Mouse (Mus musculus): Measurements from ENCODE around the gene Fbxl17.
A peak's percentile ranks its signal among the peaks of the same experiment; 100 is the strongest.

Fbxl17 gene

GRCm38 (mm10) chr17:63499636-63500155 is at the start of gene Fbxl17:
Gene Fbxl17, minus strand, starts transcription at chr17:63500017.
- peak; percentile 81 for DNase-seq (ENCODE audit: low read depth, low spot score)

- DNase-seq (ENCODE audit: low read depth, low spot score), result peak; percentile 33
These were observed 47.6 kb upstream of the Fbxl17 start for GRCm38 (mm10) chr17:63547465-63547864.

- no peak for DNase-seq (ENCODE audit: low read depth, low spot score)
These were observed 34.9 kb upstream of the Fbxl17 start for GRCm38 (mm10) chr17:63534576-63535265.

- no peak for DNase-seq (ENCODE audit: low read depth, low spot score)
These were observed 33.4 kb upstream of the Fbxl17 start for GRCm38 (mm10) chr17:63533074-63533836.

- no peak for DNase-seq (ENCODE audit: low read depth, low spot score)
These were observed 29.7 kb upstream of the Fbxl17 start for GRCm38 (mm10) chr17:63529476-63529875.

GRCm38 (mm10) chr17:63520691-63521090 is 20.9 kb upstream of the Fbxl17 start:
- DNase-seq (ENCODE audit: low read depth, low spot score), result peak; percentile 61

- DNase-seq (ENCODE audit: low read depth, low spot score), result no peak
These were observed 10.6 kb upstream of the Fbxl17 start for GRCm38 (mm10) chr17:63510451-63510850.

GRCm38 (mm10) chr17:63501091-63501490 is 1.3 kb upstream of the Fbxl17 start:
- no peak for DNase-seq (ENCODE audit: low read depth, low spot score)

GRCm38 (mm10) chr17:63500156-63500834 is 478 bp upstream of the Fbxl17 start:
- DNase-seq (ENCODE audit: low read depth, low spot score), result peak; percentile 95

- DNase-seq (ENCODE audit: low read depth, low spot score), result peak; percentile 39
These were observed 841 bp downstream of the Fbxl17 start for GRCm38 (mm10) chr17:63498717-63499635.

GRCm38 (mm10) chr17:63498182-63498716 is 1.6 kb downstream of the Fbxl17 start:
- DNase-seq (ENCODE audit: low read depth, low spot score), result no peak

- no peak for DNase-seq (ENCODE audit: low read depth, low spot score)
These were observed 2.5 kb downstream of the Fbxl17 start for GRCm38 (mm10) chr17:63497206-63497731.

GRCm38 (mm10) chr17:63496153-63496552 is 3.7 kb downstream of the Fbxl17 start:
- DNase-seq (ENCODE audit: low read depth, low spot score), result no peak

GRCm38 (mm10) chr17:63493876-63494580 is 5.8 kb downstream of the Fbxl17 start:
- DNase-seq (ENCODE audit: low read depth, low spot score), result no peak

- peak; percentile 72 for DNase-seq (ENCODE audit: low read depth, low spot score)
These were observed 6.5 kb downstream of the Fbxl17 start for GRCm38 (mm10) chr17:63493274-63493673.

GRCm38 (mm10) chr17:63492665-63493273 is 7.0 kb downstream of the Fbxl17 start:
- DNase-seq (ENCODE audit: low read depth, low spot score), result no peak

GRCm38 (mm10) chr17:63489525-63489924 is 10.3 kb downstream of the Fbxl17 start:
- no peak for DNase-seq (ENCODE audit: low read depth, low spot score)

- peak; percentile 87 for DNase-seq (ENCODE audit: low read depth, low spot score)
These were observed 32.0 kb downstream of the Fbxl17 start for GRCm38 (mm10) chr17:63467866-63468265.

GRCm38 (mm10) chr17:63465239-63465638 is 34.6 kb downstream of the Fbxl17 start:
- peak; percentile 58 for DNase-seq (ENCODE audit: low read depth, low spot score)
